Mouse (Mus musculus) forebrain, embryonic 15.5 days (tissue): ENCODE measurements at regions not wholly inside any gene's neighbourhood (a gene's known extent, or its start where the extent isn't known, plus 50 kb on each side); places are given as distances from the start of the nearest gene placed in this dataset.

Experiments used
- ATAC-seq: fragments of 200-750 bp; cut with Nextera tagmentation; replicated peaks from 2 replicates; pipeline ENCODE4 v1.8.0; 2017; ENCODE audit warnings: mild to moderate bottlenecking, moderate TSS enrichment, moderate library complexity
- H3K27ac ChIP-seq: fragments of 300-500 bp; sonication (generic); replicated peaks from 2 replicates; pipeline ENCODE4 v1.5.1; 2015; ENCODE audit warnings: mild to moderate bottlenecking, inconsistent platforms
- H3K27me3 ChIP-seq: fragments of 300-500 bp; sonication (generic); 2 replicates; pipeline ENCODE4 v1.6.1; 2015; ENCODE audit warnings: inconsistent platforms
- H3K36me3 ChIP-seq: fragments of 300-500 bp; sonication (generic); 2 replicates; pipeline ENCODE4 v1.6.1; 2015; ENCODE audit warnings: mild to moderate bottlenecking, inconsistent platforms
- H3K4me1 ChIP-seq: fragments of 300-500 bp; sonication (generic); 2 replicates; pipeline ENCODE4 v1.6.1; 2015; ENCODE audit warnings: inconsistent platforms
- H3K4me2 ChIP-seq: fragments of 300-500 bp; sonication (generic); replicated peaks from 2 replicates; pipeline ENCODE4 v1.6.1; 2015; ENCODE audit warnings: mild to moderate bottlenecking, inconsistent platforms
- H3K4me3 ChIP-seq: fragments of 300-500 bp; sonication (generic); 2 replicates; pipeline ENCODE4 v1.5.1; 2015; ENCODE audit warnings: mild to moderate bottlenecking, inconsistent platforms
- H3K9ac ChIP-seq: fragments of 300-500 bp; sonication (generic); replicated peaks from 2 replicates; pipeline ENCODE4 v1.6.1; 2015; ENCODE audit warnings: mild to moderate bottlenecking, inconsistent platforms
- H3K9me3 ChIP-seq: fragments of 300-500 bp; sonication (generic); 2 replicates; pipeline ENCODE4 v1.6.1; 2016; ENCODE audit warnings: inconsistent platforms
- WGBS: fragments of 180-500 bp; shearing (Covaris S2); methylation state at CpG from one replicate; pipeline ENCODE4 v1.1.7; 2015; ENCODE audit warnings: mixed read lengths; 5-methylcytosine and 5-hydroxymethylcytosine counted together

DNA sequence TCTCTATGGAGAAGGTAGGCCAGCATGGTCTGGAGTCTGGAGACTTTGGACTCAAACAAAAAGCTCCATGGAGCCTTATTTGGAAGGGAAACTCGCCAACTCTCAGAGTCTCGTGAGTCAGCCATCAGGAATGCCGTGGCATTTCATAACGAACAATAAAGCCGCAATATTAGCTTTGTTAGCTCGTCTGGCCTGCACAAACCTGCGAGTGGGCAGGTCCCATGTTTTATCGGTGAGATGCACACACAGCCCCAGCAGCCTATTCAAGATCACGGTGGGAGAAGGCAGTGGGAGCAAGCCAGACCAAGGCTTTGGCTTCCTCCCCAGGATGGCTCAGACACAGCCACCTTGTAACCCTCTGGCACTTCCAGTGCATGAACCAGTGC is 84.4 kb downstream of the Gm11733 start:
- Histone ChIP-seq H3K36me3 (no peaks in the 10 kb centered on the region), H3K9me3 (no peaks in the 10 kb centered on the region), H3K4me3 (no peak overlapping the region), H3K4me1 (0 out of 2 replicates have a peak, but pooled peaks cover 7% of the 10 kb centered on the region), H3K27ac (no peak overlapping the region), H3K4me2 (no peak overlapping the region), H3K9ac (no peak overlapping the region), H3K27me3 (no peaks in the 10 kb centered on the region)
- ATAC-seq: no peak
- 32% methylated on average over 9 of the region's 9 CpGs for WGBS

- Histone ChIP-seq H3K27ac (no peak overlapping the region), H3K4me2 (no peak overlapping the region), H3K9ac (no peak overlapping the region), H3K4me1 (0 out of 2 replicates have a peak, but pooled peaks cover 8% of the 10 kb centered on the region), H3K36me3 (no peaks in the 10 kb centered on the region), H3K27me3 (no peaks in the 10 kb centered on the region), H3K9me3 (no peaks in the 10 kb centered on the region), H3K4me3 (no peak overlapping the region)
- ATAC-seq: no peak
- WGBS: 87% methylated on average over 8 of the region's 8 CpGs
Measured at GRCm38 (mm10) chr11:117569566-117570101, 84.5 kb upstream of the Tnrc6c start.

DNA sequence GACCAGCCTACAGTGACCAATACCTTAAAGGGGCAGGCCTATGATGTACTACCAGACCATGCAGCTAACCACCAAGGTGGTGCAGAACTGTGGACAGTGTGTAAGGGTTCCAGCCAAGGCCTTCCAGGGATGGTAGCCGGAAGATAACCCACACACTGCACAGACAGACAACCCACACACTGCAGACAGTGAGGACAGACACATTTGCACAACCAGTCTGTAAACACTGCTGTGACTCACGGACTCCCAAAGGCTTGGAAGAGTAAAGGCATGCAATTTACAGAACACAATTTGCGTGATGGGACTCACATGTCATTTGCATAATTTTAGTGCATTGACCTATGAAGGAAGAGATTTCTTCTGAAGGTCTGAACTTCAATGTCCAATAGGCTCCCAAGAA is 82.2 kb upstream of the Tnrc6c start:
- no peaks in the 10 kb centered on the region for H3K9me3 ChIP-seq
- H3K4me1 ChIP-seq: peaks cover 10% of the 10 kb centered on the region; the same call in 1 of the 2 replicates
- no peaks in the 10 kb centered on the region for H3K27me3 ChIP-seq
- H3K27ac ChIP-seq: no peak overlapping the region
- no peak overlapping the region for H3K4me2 ChIP-seq
- no peak overlapping the region for H3K4me3 ChIP-seq
- ATAC-seq: no peak
- 91% methylated on average over 3 of the region's 3 CpGs for WGBS
- no peaks in the 10 kb centered on the region for H3K36me3 ChIP-seq
- no peak overlapping the region for H3K9ac ChIP-seq

- ATAC-seq: no peak
- WGBS: 67% methylated on average over 3 of the region's 3 CpGs
- H3K4me2 ChIP-seq: no peak overlapping the region
- no peak overlapping the region for H3K9ac ChIP-seq
- no peak overlapping the region for H3K27ac ChIP-seq
- H3K4me1 ChIP-seq: peaks cover 8% of the 10 kb centered on the region
- H3K27me3 ChIP-seq: no peaks in the 10 kb centered on the region
- H3K4me3 ChIP-seq: no peak overlapping the region
- H3K9me3 ChIP-seq: no peaks in the 10 kb centered on the region
- H3K36me3 ChIP-seq: no peaks in the 10 kb centered on the region
Measured at GRCm38 (mm10) chr11:117574721-117575120, 79.4 kb upstream of the Tnrc6c start.

GRCm38 (mm10) chr11:117579121-117579520 is 75.0 kb upstream of the Tnrc6c start:
- Histone ChIP-seq H3K4me3 (no peak overlapping the region), H3K4me1 (peaks cover 8% of the 10 kb centered on the region), H3K27ac (no peak overlapping the region), H3K36me3 (no peaks in the 10 kb centered on the region), H3K4me2 (no peak overlapping the region), H3K27me3 (no peaks in the 10 kb centered on the region), H3K9me3 (no peaks in the 10 kb centered on the region), H3K9ac (no peak overlapping the region)
- no peak for ATAC-seq
- 98% methylated on average over 2 of the region's 2 CpGs for WGBS

DNA sequence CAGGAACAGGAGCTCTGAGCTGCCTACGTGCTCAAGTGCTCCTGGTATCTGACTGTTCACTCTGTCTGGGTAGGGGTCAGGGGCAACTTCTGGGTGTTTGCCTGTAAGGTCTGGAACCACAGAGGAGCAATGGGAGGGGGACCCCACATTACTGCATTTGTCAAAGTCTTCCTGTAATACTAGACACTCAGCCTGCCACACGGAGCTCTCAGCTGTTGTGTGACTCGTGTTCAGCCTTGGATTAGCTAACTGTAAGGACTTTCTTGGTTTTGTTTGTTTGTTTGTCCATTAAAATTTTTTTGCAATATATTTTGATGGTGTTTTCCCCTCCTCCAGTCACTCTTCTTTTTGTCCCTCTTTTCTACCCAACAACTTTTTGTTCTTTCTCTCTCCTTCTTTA is 74.4 kb upstream of the Tnrc6c start:
- H3K4me3 ChIP-seq: no peak overlapping the region
- no peaks in the 10 kb centered on the region for H3K36me3 ChIP-seq
- no peak overlapping the region for H3K27ac ChIP-seq
- H3K9ac ChIP-seq: no peak overlapping the region
- 48% methylated on average over 3 of the region's 3 CpGs for WGBS
- no peak for ATAC-seq
- no peaks in the 10 kb centered on the region for H3K27me3 ChIP-seq
- peaks cover 6% of the 10 kb centered on the region for H3K4me1 ChIP-seq
- no peaks in the 10 kb centered on the region for H3K9me3 ChIP-seq
- H3K4me2 ChIP-seq: no peak overlapping the region

DNA sequence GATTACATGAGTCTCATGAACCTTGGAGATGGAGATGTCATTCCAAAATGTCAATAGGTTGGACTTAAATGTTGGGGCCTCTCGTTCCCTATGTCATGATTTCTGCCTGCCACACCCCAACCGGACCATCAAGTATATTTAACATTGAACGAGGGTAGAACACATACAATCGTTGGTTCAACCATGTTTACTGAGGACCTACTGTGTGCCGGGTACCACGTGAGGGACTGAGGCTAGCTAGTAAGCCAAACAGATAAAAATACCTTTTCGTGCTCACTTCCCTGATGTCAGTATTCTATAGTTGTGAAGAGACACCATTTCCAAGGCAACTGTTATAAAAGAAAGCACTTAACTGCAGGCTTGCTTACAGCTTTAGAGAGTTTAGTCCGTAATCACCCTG is 70.6 kb upstream of the Tnrc6c start:
- no peaks in the 10 kb centered on the region for H3K27me3 ChIP-seq
- no peak overlapping the region for H3K27ac ChIP-seq
- WGBS: 88% methylated on average over 8 of the region's 8 CpGs
- no peak overlapping the region for H3K4me2 ChIP-seq
- peaks cover 18% of the 10 kb centered on the region for H3K4me1 ChIP-seq
- ATAC-seq: no peak
- H3K4me3 ChIP-seq: no peak overlapping the region
- H3K36me3 ChIP-seq: no peaks in the 10 kb centered on the region
- H3K9me3 ChIP-seq: no peaks in the 10 kb centered on the region
- H3K9ac ChIP-seq: no peak overlapping the region

GRCm38 (mm10) chr11:117585556-117585955 is 68.5 kb upstream of the Tnrc6c start:
- Histone ChIP-seq H3K4me3 (no peak overlapping the region), H3K4me2 (no peak overlapping the region), H3K27me3 (no peaks in the 10 kb centered on the region), H3K9ac (no peak overlapping the region), H3K36me3 (no peaks in the 10 kb centered on the region), H3K4me1 (peaks cover 21% of the 10 kb centered on the region), H3K9me3 (no peaks in the 10 kb centered on the region), H3K27ac (no peak overlapping the region)
- 89% methylated on average over 5 of the region's 5 CpGs for WGBS
- no peak for ATAC-seq

GRCm38 (mm10) chr11:117586063-117586462 is 68.0 kb upstream of the Tnrc6c start:
- no peak overlapping the region for H3K4me3 ChIP-seq
- H3K9me3 ChIP-seq: no peaks in the 10 kb centered on the region
- 26% methylated on average over 4 of the region's 4 CpGs for WGBS
- peaks cover 21% of the 10 kb centered on the region for H3K4me1 ChIP-seq
- no peaks in the 10 kb centered on the region for H3K27me3 ChIP-seq
- no peaks in the 10 kb centered on the region for H3K36me3 ChIP-seq
- H3K4me2 ChIP-seq: no peak overlapping the region
- no peak for ATAC-seq
- peak overlapping the region; percentile 61 for H3K27ac ChIP-seq
- H3K9ac ChIP-seq: no peak overlapping the region

- no peaks in the 10 kb centered on the region for H3K9me3 ChIP-seq
- H3K36me3 ChIP-seq: no peaks in the 10 kb centered on the region
- H3K27me3 ChIP-seq: no peaks in the 10 kb centered on the region
- peaks cover 21% of the 10 kb centered on the region for H3K4me1 ChIP-seq
- 49% methylated on average over 7 of the region's 7 CpGs for WGBS
- H3K4me3 ChIP-seq: no peak overlapping the region
- ATAC-seq: peak; percentile 89
- no peak overlapping the region for H3K4me2 ChIP-seq
- H3K27ac ChIP-seq: peak overlapping the region; percentile 61
- no peak overlapping the region for H3K9ac ChIP-seq
Measured at GRCm38 (mm10) chr11:117586857-117587425, 67.1 kb upstream of the Tnrc6c start.

GRCm38 (mm10) chr11:117589006-117589405 is 65.1 kb upstream of the Tnrc6c start:
- H3K27ac ChIP-seq: no peak overlapping the region; the same call in 1 of the 2 replicates
- no peak overlapping the region for H3K4me3 ChIP-seq

DNA sequence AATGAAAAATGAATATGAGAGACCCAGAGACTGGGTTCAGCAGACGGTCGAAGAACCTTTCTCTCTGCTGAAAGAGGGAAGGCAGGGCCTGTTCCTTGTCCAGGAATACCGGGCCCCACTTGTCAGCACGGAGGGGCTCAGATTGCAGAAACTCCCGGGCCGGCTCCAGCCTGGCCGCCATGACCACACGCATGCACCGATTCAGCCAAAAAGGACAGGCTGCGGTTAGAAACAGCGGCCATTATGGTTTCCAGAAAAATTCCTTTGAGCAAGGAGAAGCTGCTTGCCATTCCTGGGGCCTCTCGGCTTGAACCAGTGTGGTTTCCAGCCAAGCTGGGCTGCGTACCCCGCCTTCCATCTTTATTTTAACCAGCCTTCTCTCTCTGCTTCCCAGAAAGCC is 64.7 kb upstream of the Tnrc6c start:
- H3K9me3 ChIP-seq: no peaks in the 10 kb centered on the region
- no peak overlapping the region; the same call in 1 of the 2 replicates for H3K27ac ChIP-seq
- H3K27me3 ChIP-seq: no peaks in the 10 kb centered on the region
- peaks cover 30% of the 10 kb centered on the region for H3K4me1 ChIP-seq
- 89% methylated on average over 14 of the region's 14 CpGs for WGBS
- H3K4me2 ChIP-seq: no peak overlapping the region
- H3K9ac ChIP-seq: no peak overlapping the region
- no peak overlapping the region for H3K4me3 ChIP-seq
- no peak for ATAC-seq
- no peaks in the 10 kb centered on the region for H3K36me3 ChIP-seq

More at GRCm38 (mm10) chr11:117589006-117589405, 65.1 kb upstream of the Tnrc6c start:
- Histone ChIP-seq H3K9ac (no peak overlapping the region), H3K4me2 (no peak overlapping the region), H3K4me1 (peaks cover 30% of the 10 kb centered on the region), H3K27me3 (no peaks in the 10 kb centered on the region), H3K9me3 (no peaks in the 10 kb centered on the region), H3K36me3 (no peaks in the 10 kb centered on the region)
- no peak for ATAC-seq
- 79% methylated on average over 8 of the region's 8 CpGs for WGBS

GRCm38 (mm10) chr11:117592570-117592969 is 61.5 kb upstream of the Tnrc6c start:
- H3K4me3 ChIP-seq: no peak overlapping the region
- peaks cover 28% of the 10 kb centered on the region for H3K4me1 ChIP-seq
- WGBS: 50% methylated on average over 3 of the region's 3 CpGs
- H3K27ac ChIP-seq: no peak overlapping the region
- H3K9ac ChIP-seq: no peak overlapping the region
- no peak overlapping the region for H3K4me2 ChIP-seq
- no peak for ATAC-seq
- no peaks in the 10 kb centered on the region for H3K27me3 ChIP-seq
- H3K9me3 ChIP-seq: no peaks in the 10 kb centered on the region
- no peaks in the 10 kb centered on the region for H3K36me3 ChIP-seq
